Mouse (Mus musculus) heart, embryonic 12.5 days (tissue): Measurements from ENCODE around the gene Sema6c. TPM values are rescaled to one million over a fixed set of nuclear protein-coding genes. Genes with fewer than 3 reads are reported as not detected.
A peak's percentile ranks its signal among the peaks of the same experiment; 100 is the strongest.

Experiments used
- ATAC-seq: fragments of 200-750 bp; cut with Nextera tagmentation; 2 replicates; pipeline ENCODE4 v1.8.0; 2017; ENCODE audit warnings: moderate TSS enrichment, moderate library complexity; ENCODE audit not compliant: insufficient number of reproducible peaks, low FRiP score
- H3K27ac ChIP-seq: fragments of 300-500 bp; sonication (generic); 2 replicates; pipeline ENCODE4 v1.5.1; 2016; ENCODE audit warnings: mild to moderate bottlenecking, moderate library complexity; ENCODE audit not compliant: poor library complexity, severe bottlenecking
- H3K27me3 ChIP-seq: fragments of 300-500 bp; sonication (generic); replicated peaks from 2 replicates; pipeline ENCODE4 v1.6.1; 2016; ENCODE audit warnings: mild to moderate bottlenecking, moderate library complexity
- H3K36me3 ChIP-seq: fragments of 300-500 bp; sonication (generic); 2 replicates; pipeline ENCODE4 v1.6.1; 2016; ENCODE audit warnings: mild to moderate bottlenecking, moderate library complexity
- H3K4me1 ChIP-seq: fragments of 300-500 bp; sonication (generic); replicated peaks from 2 replicates; pipeline ENCODE4 v1.6.1; 2016; ENCODE audit warnings: mild to moderate bottlenecking
- H3K4me2 ChIP-seq: fragments of 300-500 bp; sonication (generic); 2 replicates; pipeline ENCODE4 v1.6.1; 2016; ENCODE audit warnings: mild to moderate bottlenecking, moderate library complexity
- H3K4me3 ChIP-seq: fragments of 300-500 bp; sonication (generic); 2 replicates; pipeline ENCODE4 v1.5.1; 2016; ENCODE audit warnings: mild to moderate bottlenecking
- H3K9ac ChIP-seq: fragments of 300-500 bp; sonication (generic); 2 replicates; pipeline ENCODE4 v1.6.1; 2016; ENCODE audit warnings: mild to moderate bottlenecking, moderate library complexity
- H3K9me3 ChIP-seq: fragments of 300-500 bp; sonication (generic); replicated peaks from 2 replicates; pipeline ENCODE4 v1.6.1; 2016; ENCODE audit warnings: mild to moderate bottlenecking, moderate library complexity
- WGBS: fragments of 180-500 bp; shearing (Covaris S2); methylation state at CpG from one replicate; pipeline ENCODE4 v1.1.7; 2016; 5-methylcytosine and 5-hydroxymethylcytosine counted together
- microRNA-seq: library from miRNA; unstranded; fragments of <30 nt; microRNA quantifications from one replicate; pipeline ENCODE4, GENCODE M21; 2017
- polyA plus RNA-seq: library from polyadenylated mRNA; unstranded; fragments of >200 nt; fragmentation: Nextera tagmentation; extraction: Ambion mirVana; gene quantifications from 2 replicates; pipeline ENCODE4 v1.2.1, GENCODE M21; 2016

The Sema6c gene
- polyA plus RNA-seq, 1 experiment from 2014 or later: 3.6 TPM

GRCm38 (mm10) chr3:95216655-95217254, 56.5 kb downstream of the Sema6c start:
- 21% methylated on average over 4 of the region's 4 CpGs for WGBS
- Histone ChIP-seq H3K4me3 (peak overlapping the region; percentile 80), H3K4me2 (peak overlapping the region; percentile 71), H3K27me3 (no peaks in the 10 kb centered on the region), H3K4me1 (peaks cover 9% of the 10 kb centered on the region), H3K36me3 (peaks cover 46% of the 10 kb centered on the region), H3K9ac (peak overlapping the region; percentile 91), H3K9me3 (no peaks in the 10 kb centered on the region), H3K27ac (peak overlapping the region; percentile 99)
- ATAC-seq: peak; percentile 20

DNA sequence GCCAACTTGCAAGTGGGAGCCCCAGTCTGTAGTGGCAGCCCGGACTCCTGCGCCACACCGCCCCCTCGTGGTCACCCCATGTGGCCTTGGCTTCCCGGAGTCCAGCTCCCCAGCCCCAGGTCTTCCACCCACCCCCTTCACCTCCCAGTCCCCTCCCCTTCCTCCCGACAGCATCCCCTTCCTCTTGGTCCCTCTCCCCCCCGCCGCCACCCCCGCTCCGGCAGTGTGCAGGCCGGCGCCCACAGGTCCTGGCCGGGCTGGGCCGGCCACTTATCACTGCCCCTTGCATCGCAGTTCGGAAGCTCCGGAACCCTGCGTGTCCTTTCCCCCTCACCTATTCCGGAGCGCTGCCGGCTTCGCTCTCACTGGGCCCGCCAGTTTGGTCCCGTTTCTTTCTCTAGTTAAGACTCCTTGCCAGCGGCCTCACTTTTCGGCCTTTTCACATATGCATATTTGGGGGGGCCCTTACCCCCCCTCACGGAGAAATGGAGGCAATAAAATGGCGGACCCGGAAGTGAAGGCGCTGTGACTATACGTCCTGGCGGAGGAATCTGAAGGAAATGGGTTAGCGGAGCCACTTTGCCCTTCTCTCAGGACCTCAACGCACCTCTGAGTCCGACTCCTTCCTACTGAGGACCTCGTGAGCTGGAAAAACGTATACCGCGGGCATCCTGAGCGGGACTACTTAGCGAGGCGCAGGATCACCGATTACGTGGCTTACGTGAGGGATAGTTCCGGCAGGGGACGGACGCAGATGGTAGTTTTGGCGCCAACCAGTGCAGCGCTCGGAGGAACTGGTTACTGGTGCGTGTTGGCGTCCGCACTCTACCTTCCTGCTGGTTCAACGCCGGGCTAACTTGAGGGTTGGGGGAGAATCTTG, 57.2 kb downstream of the Sema6c start, which contains the start of gene Gabpb2:
TSS of gene Gabpb2 (minus strand) at position 662 of the 880 bp plus-strand sequence.
- Histone ChIP-seq H3K4me1 (peaks cover 9% of the 10 kb centered on the region), H3K27ac (peak within 1 kb of the TSS; percentile 99), H3K4me3 (peak within 1 kb of the TSS; percentile 80), H3K27me3 (no peaks in the 10 kb centered on the region), H3K9ac (peak within 1 kb of the TSS; percentile 91), H3K4me2 (peak within 1 kb of the TSS; percentile 71), H3K36me3 (peaks cover 45% of the 10 kb centered on the region), H3K9me3 (no peaks in the 10 kb centered on the region)
- under 1% methylated on average over 56 of the region's 56 CpGs for WGBS
- peak; percentile 92 for ATAC-seq

- Histone ChIP-seq H3K36me3 (peaks cover 54% of the 10 kb centered on the region), H3K9me3 (no peaks in the 10 kb centered on the region), H3K27ac (peak overlapping the region; percentile 99; the same call in 1 of the 2 replicates), H3K27me3 (no peaks in the 10 kb centered on the region), H3K4me1 (peaks cover 9% of the 10 kb centered on the region), H3K4me2 (peak overlapping the region; percentile 71), H3K4me3 (peak overlapping the region; percentile 80), H3K9ac (no peak overlapping the region)
- WGBS: 74% methylated on average over 6 of the region's 6 CpGs
- ATAC-seq: no peak
Observed at GRCm38 (mm10) chr3:95218466-95219137, 58.3 kb downstream of the Sema6c start.

DNA sequence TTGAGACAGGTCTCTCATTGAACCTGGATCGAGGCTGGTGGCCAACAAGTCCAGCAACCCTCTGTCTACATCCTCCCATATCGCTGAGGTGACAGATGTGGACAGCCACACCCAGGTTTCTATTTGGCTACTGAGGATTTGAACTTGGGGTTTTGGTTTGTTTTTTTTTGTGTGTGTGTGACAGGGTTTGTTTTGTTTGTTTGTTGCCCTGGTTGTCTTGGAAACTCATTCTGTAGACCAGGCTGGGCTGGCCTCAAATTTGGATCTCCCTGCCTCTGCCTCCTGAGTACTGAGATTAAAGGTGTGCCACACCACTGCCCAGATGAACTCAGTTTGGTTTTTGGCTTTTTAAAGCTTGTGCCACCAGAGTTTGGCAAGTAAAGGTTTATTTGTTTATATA, 62.8 kb downstream of the Sema6c start:
- H3K36me3 ChIP-seq: peaks cover 56% of the 10 kb centered on the region
- 88% methylated on average over 2 of the region's 2 CpGs for WGBS

More for the DNA sequence above, 62.8 kb downstream of the Sema6c start:
- no peaks in the 10 kb centered on the region for H3K9me3 ChIP-seq
- H3K27ac ChIP-seq: no peak overlapping the region
- H3K9ac ChIP-seq: no peak overlapping the region
- H3K4me1 ChIP-seq: peaks cover 25% of the 10 kb centered on the region
- no peak overlapping the region for H3K4me2 ChIP-seq
- ATAC-seq: no peak
- no peak overlapping the region for H3K4me3 ChIP-seq
- H3K27me3 ChIP-seq: no peaks in the 10 kb centered on the region

Small RNA genes within 50 kb of the gene (microRNA-seq; reads per million reads assigned to microRNA genes)
- not detected for gene Mir8099-1

Other genes with a start within 250 kb of the Sema6c start
- 42.3 and 43.9 TPM in 2 replicates for gene Selenbp1, start 227.4 kb upstream of the Sema6c start, polyA plus RNA-seq
- 8.7 and 9.5 TPM in 2 replicates for gene Rfx5, start 206.4 kb upstream of the Sema6c start, polyA plus RNA-seq
- 18.0 and 20.3 TPM in 2 replicates for gene Pi4kb, start 185.7 kb upstream of the Sema6c start, polyA plus RNA-seq
- 23.2 and 25.6 TPM in 2 replicates for gene Zfp687, start 145.0 kb upstream of the Sema6c start, polyA plus RNA-seq
- 199 and 214 TPM in 2 replicates for gene Psmd4, start 117.8 kb upstream of the Sema6c start, polyA plus RNA-seq
- 18.2 and 18.5 TPM in 2 replicates for gene Pip5k1a, start 53.5 kb upstream of the Sema6c start, polyA plus RNA-seq
- 96.7 and 103 TPM in 2 replicates for gene Vps72, start 49.4 kb upstream of the Sema6c start, polyA plus RNA-seq
- 0.59 and 0.69 TPM in 2 replicates for gene Tmod4, start 36.0 kb upstream of the Sema6c start, polyA plus RNA-seq
- 48.6 and 52.7 TPM in 2 replicates for gene Scnm1, start 26.4 kb upstream of the Sema6c start, polyA plus RNA-seq
- gene Lysmd1, start 26.4 kb upstream of the Sema6c start, polyA plus RNA-seq: 8.1 and 9.1 TPM in 2 replicates
- gene Tnfaip8l2, start 18.1 kb upstream of the Sema6c start, polyA plus RNA-seq: 0.62 and 0.91 TPM in 2 replicates
- 7.7 and 8.9 TPM in 2 replicates for gene Gabpb2, start 57.5 kb downstream of the Sema6c start, polyA plus RNA-seq
- 60.9 and 62.1 TPM in 2 replicates for gene Cdc42se1, start 68.3 kb downstream of the Sema6c start, polyA plus RNA-seq
- 12.8 and 13.6 TPM in 2 replicates for gene Mllt11, start 71.7 kb downstream of the Sema6c start, polyA plus RNA-seq
- gene Gm128, start 81.1 kb downstream of the Sema6c start, polyA plus RNA-seq: 0.53 and 0.64 TPM in 2 replicates
- gene Bnipl, start 90.7 kb downstream of the Sema6c start, polyA plus RNA-seq: not detected in 2 replicates
- 26.9 and 29.7 TPM in 2 replicates for gene Mindy1, start 120.9 kb downstream of the Sema6c start, polyA plus RNA-seq
- gene Prune1, start 121.6 kb downstream of the Sema6c start, polyA plus RNA-seq: 29.5 and 31.7 TPM in 2 replicates
- gene Anxa9, start 146.7 kb downstream of the Sema6c start, polyA plus RNA-seq: 1.2 and 1.7 TPM in 2 replicates
- 136 and 137 TPM in 2 replicates for gene Cers2, start 154.3 kb downstream of the Sema6c start, polyA plus RNA-seq
- 29.7 and 30.9 TPM in 2 replicates for gene Setdb1, start 196.7 kb downstream of the Sema6c start, polyA plus RNA-seq
- gene 4930558C23Rik, start 242.4 kb downstream of the Sema6c start, polyA plus RNA-seq: not detected in 2 replicates